8 mouse cellular contexts compared by ENCODE assay signal in genomic region chr9:37384284-37385182, GRCm38 (mm10). TPM values are rescaled to one million over a fixed set of nuclear protein-coding genes. Genes with fewer than 3 reads are reported as not detected.
DNase-seq lines count a peak whose midpoint lies in the region; ATAC-seq lines count a peak whose summit lies in the region.

No protein-coding gene starts in this region.

- no peaks in the 10 kb centered on the region; the same call in 1 of the 2 replicates for H3K27me3 ChIP-seq in embryonic facial prominence, embryonic 11.5 days (ENCODE audit: control insufficient read depth, insufficient read depth, low read length)
- H3K27me3 ChIP-seq in limb, embryonic 13.5 days, result peaks cover 60% of the 10 kb centered on the region
- H3K27me3 ChIP-seq in midbrain, embryonic 13.5 days, result peaks cover 10% of the 10 kb centered on the region

- DNase-seq in right cerebral cortex, postnatal 4 days, result peak; percentile 54
- no peak for DNase-seq in right cerebral cortex, adult 2 months (ENCODE audit: low spot score in 2 of 2)
- DNase-seq in embryonic facial prominence, embryonic 11.5 days (ENCODE audit: low spot score), result peak; percentile 61
- DNase-seq in heart, postnatal 14 days, result peak; percentile 58 to 62
- no peak for DNase-seq in cerebellum, adult 11-12 months

- 10% methylated on average over 54 of the region's 54 CpGs for WGBS in embryonic facial prominence, embryonic 11.5 days
- WGBS in limb, embryonic 13.5 days, result 6% methylated on average over 51 of the region's 54 CpGs
- WGBS in midbrain, embryonic 13.5 days, result 7% methylated on average over 54 of the region's 54 CpGs

- H3K4me2 ChIP-seq in embryonic facial prominence, embryonic 11.5 days (ENCODE audit: low read depth, low read length), result peak overlapping the region; percentile 90
- H3K4me2 ChIP-seq in limb, embryonic 13.5 days (replicated peaks), result peak overlapping the region; percentile 85
- peak overlapping the region; percentile 78 for H3K4me2 ChIP-seq in midbrain, embryonic 13.5 days (replicated peaks)

- H3K4me1 ChIP-seq in embryonic facial prominence, embryonic 11.5 days (ENCODE audit: control insufficient read depth, insufficient read depth, low read length), result no peaks in the 10 kb centered on the region; the same call in 1 of the 2 replicates
- 0 out of 2 replicates have a peak, but pooled peaks cover 5% of the 10 kb centered on the region for H3K4me1 ChIP-seq in limb, embryonic 13.5 days
- H3K4me1 ChIP-seq in midbrain, embryonic 13.5 days (replicated peaks), result no peaks in the 10 kb centered on the region

- peak overlapping the region; percentile 38 for H3K4me3 ChIP-seq in embryonic facial prominence, embryonic 11.5 days (ENCODE audit: low read depth, low read length)
- H3K4me3 ChIP-seq in limb, embryonic 13.5 days, result peak overlapping the region; percentile 48
- H3K4me3 ChIP-seq in midbrain, embryonic 13.5 days (replicated peaks), result peak overlapping the region; percentile 52

- intact Hi-C loops in heart, postnatal 14 days (cut with DNase I), result loop anchor here (5.0 kb wide), 1 partner anchor 37 kb away; the partner anchor contains the start of gene Ccdc15

- ATAC-seq in embryonic facial prominence, embryonic 11.5 days (replicated peaks; ENCODE audit: insufficient number of reproducible peaks, low FRiP score, low TSS enrichment, low read depth), result peak; percentile 77
- peak; percentile 76 for ATAC-seq in limb, embryonic 13.5 days (ENCODE audit: low FRiP score, low read depth)
- peak; percentile 91 for ATAC-seq in midbrain, embryonic 13.5 days
- no peak for ATAC-seq in inflammation-experienced regulatory T-cells, adult 6 months

- H3K9ac ChIP-seq in embryonic facial prominence, embryonic 11.5 days (replicated peaks; ENCODE audit: low read length), result peak overlapping the region; percentile 77
- H3K9ac ChIP-seq in limb, embryonic 13.5 days, result peak overlapping the region; percentile 72
- H3K9ac ChIP-seq in midbrain, embryonic 13.5 days (replicated peaks), result peak overlapping the region; percentile 81

- H3K9me3 ChIP-seq in embryonic facial prominence, embryonic 11.5 days (replicated peaks; ENCODE audit: control insufficient read depth, low read length), result no peaks in the 10 kb centered on the region
- H3K9me3 ChIP-seq in limb, embryonic 13.5 days, result no peaks in the 10 kb centered on the region
- H3K9me3 ChIP-seq in midbrain, embryonic 13.5 days, result no peaks in the 10 kb centered on the region

- H3K27ac ChIP-seq in embryonic facial prominence, embryonic 11.5 days (replicated peaks; ENCODE audit: low read depth, low read length), result no peak overlapping the region
- H3K27ac ChIP-seq in limb, embryonic 13.5 days, result no peak overlapping the region
- peak overlapping the region; percentile 67; the same call in 1 of the 2 replicates for H3K27ac ChIP-seq in midbrain, embryonic 13.5 days

- no peaks in the 10 kb centered on the region for H3K36me3 ChIP-seq in embryonic facial prominence, embryonic 11.5 days (replicated peaks; ENCODE audit: control insufficient read depth, insufficient read depth, low read depth, low read length)
- H3K36me3 ChIP-seq in limb, embryonic 13.5 days, result no peaks in the 10 kb centered on the region
- no peaks in the 10 kb centered on the region for H3K36me3 ChIP-seq in midbrain, embryonic 13.5 days

RNA-seq across cellular contexts. Expression of gene Robo4, which starts 17.2 kb away (rescaled TPM):
- 6.0 and 6.5 TPM in 2 replicates for polyA plus RNA-seq in embryonic facial prominence, embryonic 11.5 days (2014; fragmentation: Nextera tagmentation; extraction: Ambion mirVana)
- total RNA-seq in heart, postnatal 14 days (2021), result 10 to 100 TPM; 41.0 to 44.1 TPM
- 10.3 and 11.9 TPM in 2 replicates for polyA plus RNA-seq in limb, embryonic 13.5 days (2015; fragmentation: Nextera tagmentation; extraction: Ambion mirVana)
- 4.0 and 4.9 TPM in 2 replicates for polyA plus RNA-seq in midbrain, embryonic 13.5 days (2015; fragmentation: Nextera tagmentation; extraction: Ambion mirVana)
- polyA plus RNA-seq in inflammation-experienced regulatory T-cells, adult 6 months (2017; shearing (Covaris generic)), result not detected

RNA-seq across cellular contexts. Expression of gene Hepacam, which starts 17.4 kb away (rescaled TPM):
- not detected in 2 replicates for polyA plus RNA-seq in embryonic facial prominence, embryonic 11.5 days (2014; fragmentation: Nextera tagmentation; extraction: Ambion mirVana)
- total RNA-seq in heart, postnatal 14 days (2021), result under 1 TPM in 1 of 2 experiments, not detected in 1; 0.07 TPM
- polyA plus RNA-seq in limb, embryonic 13.5 days (2015; fragmentation: Nextera tagmentation; extraction: Ambion mirVana), result 0.11 TPM in 1 of 2 replicates, not detected in the other
- polyA plus RNA-seq in midbrain, embryonic 13.5 days (2015; fragmentation: Nextera tagmentation; extraction: Ambion mirVana), result 2.2 and 2.5 TPM in 2 replicates
- not detected for polyA plus RNA-seq in inflammation-experienced regulatory T-cells, adult 6 months (2017; shearing (Covaris generic))

RNA-seq across cellular contexts. Expression of gene Ccdc15, which starts 36.3 kb away (rescaled TPM):
- 5.5 and 8.0 TPM in 2 replicates for polyA plus RNA-seq in embryonic facial prominence, embryonic 11.5 days (2014; fragmentation: Nextera tagmentation; extraction: Ambion mirVana)
- total RNA-seq in heart, postnatal 14 days (2021), result 1 to 10 TPM; 2.1 to 2.2 TPM
- polyA plus RNA-seq in limb, embryonic 13.5 days (2015; fragmentation: Nextera tagmentation; extraction: Ambion mirVana), result 8.0 and 9.1 TPM in 2 replicates
- polyA plus RNA-seq in midbrain, embryonic 13.5 days (2015; fragmentation: Nextera tagmentation; extraction: Ambion mirVana), result 10.8 and 10.9 TPM in 2 replicates
- 1 to 10 TPM; 7.0 to 9.2 (median 8.5) TPM for polyA plus RNA-seq in inflammation-experienced regulatory T-cells, adult 6 months (2017; shearing (Covaris generic))

RNA-seq across cellular contexts. Expression of gene Robo3, which starts 48.5 kb away (rescaled TPM):
- 4.9 and 6.6 TPM in 2 replicates for polyA plus RNA-seq in embryonic facial prominence, embryonic 11.5 days (2014; fragmentation: Nextera tagmentation; extraction: Ambion mirVana)
- total RNA-seq in heart, postnatal 14 days (2021), result not detected
- polyA plus RNA-seq in limb, embryonic 13.5 days (2015; fragmentation: Nextera tagmentation; extraction: Ambion mirVana), result 0.05 and 0.10 TPM in 2 replicates
- polyA plus RNA-seq in midbrain, embryonic 13.5 days (2015; fragmentation: Nextera tagmentation; extraction: Ambion mirVana), result 20.5 and 22.4 TPM in 2 replicates
- not detected for polyA plus RNA-seq in inflammation-experienced regulatory T-cells, adult 6 months (2017; shearing (Covaris generic))

Comparison
In these comparisons a context has a peak if more than half of its experiments do, and no peak if none do; other contexts are left out.
1. DNase-seq: peak in right cerebral cortex, postnatal 4 days (single experiment), embryonic facial prominence, embryonic 11.5 days (single experiment) and heart, postnatal 14 days (2 of 2); none in right cerebral cortex, adult 2 months (0 of 2) and cerebellum, adult 11-12 months (single experiment).
2. Peak in every context shown above with its lines, with median percentiles within 50 percentile points of each other: H3K4me2 ChIP-seq, H3K4me3 ChIP-seq and H3K9ac ChIP-seq.